ENCODE assay signal across 9 mouse cellular contexts in genomic region chr12:36713866-36714662, GRCm38 (mm10).
DNase-seq lines count a peak whose midpoint lies in the region; ATAC-seq and TF ChIP-seq lines count a peak whose summit lies in the region.
"Had no signal": no experiment of that assay in that cellular context is flagged by ENCODE, and none has a peak within 500 bp of the region (broad histone marks: within the 10 kb centered on the region; RNA-seq: fewer than 3 reads in every experiment).

No protein-coding gene starts in this region.

- H3K27me3 ChIP-seq in hindbrain, postnatal 0 days (ENCODE audit: insufficient read depth, low read length): no peaks in the 10 kb centered on the region
- H3K27me3 ChIP-seq in limb, embryonic 11.5 days (ENCODE audit: control insufficient read depth, insufficient read depth, low read length): no peaks in the 10 kb centered on the region
- no peaks in the 10 kb centered on the region for H3K27me3 ChIP-seq in midbrain, embryonic 12.5 days
- H3K27me3 ChIP-seq in testis, adult 2 months (ENCODE audit: control insufficient read depth, insufficient read depth, low read length): no peaks in the 10 kb centered on the region

- H3K4me1 ChIP-seq in hindbrain, postnatal 0 days (ENCODE audit: insufficient read depth, low read length): no peaks in the 10 kb centered on the region
- peaks cover 14% of the 10 kb centered on the region for H3K4me1 ChIP-seq in limb, embryonic 11.5 days (ENCODE audit: control insufficient read depth, insufficient read depth, low read length)
- no peaks in the 10 kb centered on the region for H3K4me1 ChIP-seq in midbrain, embryonic 12.5 days
- H3K4me1 ChIP-seq in testis, adult 2 months (ENCODE audit: control insufficient read depth, insufficient read depth, low read length): no peaks in the 10 kb centered on the region

- no peaks in the 10 kb centered on the region for H3K36me3 ChIP-seq in hindbrain, postnatal 0 days (ENCODE audit: insufficient read depth, low read length)
- no peaks in the 10 kb centered on the region for H3K36me3 ChIP-seq in limb, embryonic 11.5 days (ENCODE audit: control insufficient read depth, insufficient read depth, low read length)
- no peaks in the 10 kb centered on the region for H3K36me3 ChIP-seq in midbrain, embryonic 12.5 days
- no peaks in the 10 kb centered on the region for H3K36me3 ChIP-seq in testis, adult 2 months (ENCODE audit: control insufficient read depth, insufficient read depth, low read length)

- no peak overlapping the region for H3K27ac ChIP-seq in hindbrain, postnatal 0 days
- no peak overlapping the region for H3K27ac ChIP-seq in limb, embryonic 11.5 days (replicated peaks; ENCODE audit: low read depth, low read length)
- no peak overlapping the region for H3K27ac ChIP-seq in midbrain, embryonic 12.5 days (replicated peaks)
- H3K27ac ChIP-seq in testis, adult 2 months (ENCODE audit: control insufficient read depth, insufficient read depth, low read depth, low read length): no peak overlapping the region
- H3K27ac ChIP-seq: macrophage had no signal

- peak overlapping the region; percentile 50 for H3K4me2 ChIP-seq in hindbrain, postnatal 0 days (ENCODE audit: low read depth, low read length)
- no peak overlapping the region; the same call in 1 of the 2 replicates for H3K4me2 ChIP-seq in limb, embryonic 11.5 days (ENCODE audit: low read depth, severe bottlenecking)
- H3K4me2 ChIP-seq in midbrain, embryonic 12.5 days (replicated peaks): peak overlapping the region; percentile 46

- 24% methylated on average over 17 of the region's 17 CpGs for WGBS in hindbrain, postnatal 0 days
- WGBS in limb, embryonic 11.5 days: 27% methylated on average over 17 of the region's 17 CpGs
- 25% methylated on average over 17 of the region's 17 CpGs for WGBS in midbrain, embryonic 12.5 days

- peak; percentile 17 for DNase-seq in cerebellum, adult 9-10 months
- DNase-seq in cerebellum, adult 11-12 months: no peak
- DNase-seq in c-Kit-positive CD71-positive TER-119-negative erythroid progenitor cells, embryonic 14.5 days (ENCODE audit: low read depth): peak; percentile 4
- peak; percentile 45 for DNase-seq in forelimb bud, embryonic 11.5 days (ENCODE audit: low read depth, low spot score)
- peak; percentile 80 for DNase-seq in hindbrain, postnatal 0 days (ENCODE audit: low spot score)
- DNase-seq in limb, embryonic 11.5 days (ENCODE audit: low spot score): peak; percentile 53

- H3K9ac ChIP-seq in hindbrain, postnatal 0 days (replicated peaks; ENCODE audit: low read length): no peak overlapping the region
- no peak overlapping the region for H3K9ac ChIP-seq in limb, embryonic 11.5 days (ENCODE audit: low read length)
- H3K9ac ChIP-seq in midbrain, embryonic 12.5 days (replicated peaks): no peak overlapping the region

- peak overlapping the region; percentile 26 for H3K4me3 ChIP-seq in hindbrain, postnatal 0 days (ENCODE audit: low read length)
- no peak overlapping the region for H3K4me3 ChIP-seq in limb, embryonic 11.5 days (ENCODE audit: low read depth, low read length)
- no peak overlapping the region for H3K4me3 ChIP-seq in midbrain, embryonic 12.5 days
- no peak overlapping the region for H3K4me3 ChIP-seq in testis, adult 2 months (ENCODE audit: control insufficient read depth, low read depth, low read length)

- 0 out of 2 replicates have a peak, but pooled peaks have one; percentile 64 for ATAC-seq in hindbrain, postnatal 0 days
- ATAC-seq in limb, embryonic 11.5 days (ENCODE audit: insufficient number of reproducible peaks, low FRiP score, low TSS enrichment, low read depth): no peak
- peak; percentile 86 for ATAC-seq in midbrain, embryonic 12.5 days (ENCODE audit: low FRiP score, low read depth)

- TF ChIP-seq POLR2A in testis, adult 2 months (IDR thresholded peaks at IDR 0.05; ENCODE audit: control insufficient read depth, low read depth, low read length): no peak

- peak; percentile 66 for TF ChIP-seq CTCF in hindbrain, postnatal 0 days (IDR thresholded peaks at IDR 0.05; ENCODE audit: low read depth)
- TF ChIP-seq CTCF in testis, adult 2 months (IDR thresholded peaks at IDR 0.05; ENCODE audit: control insufficient read depth, insufficient read depth, insufficient replicate concordance, low read depth, low read length): peak; percentile 24; the same call in 1 of the 2 replicates

- H3K9me3 ChIP-seq in hindbrain, postnatal 0 days (ENCODE audit: low read length): no peaks in the 10 kb centered on the region
- H3K9me3 ChIP-seq in limb, embryonic 11.5 days (ENCODE audit: control insufficient read depth, low read length): no peaks in the 10 kb centered on the region
- H3K9me3 ChIP-seq in midbrain, embryonic 12.5 days: no peaks in the 10 kb centered on the region
